Mouse (Mus musculus) hindbrain, embryonic 10.5 days (tissue): ENCODE measurements at regions not wholly inside any gene's neighbourhood (a gene's known extent, or its start where the extent isn't known, plus 50 kb on each side); places are given as distances from the start of the nearest gene placed in this dataset.

Experiments
- DNase-seq: peaks from one replicate; pipeline ENCODE4 v3.0.0-alpha.2; 2017; ENCODE audit warnings: low spot score
- H3K27ac ChIP-seq: fragments of 300-500 bp; sonication (generic); 2 replicates; pipeline ENCODE4 v1.5.1; 2016; ENCODE audit warnings: mild to moderate bottlenecking, moderate library complexity
- H3K27me3 ChIP-seq: fragments of 300-500 bp; sonication (generic); 2 replicates; pipeline ENCODE4 v1.6.1; 2016; ENCODE audit warnings: mild to moderate bottlenecking; ENCODE audit not compliant: poor library complexity, insufficient read depth, severe bottlenecking
- H3K36me3 ChIP-seq: fragments of 300-500 bp; sonication (generic); 2 replicates; pipeline ENCODE4 v1.6.1; 2016; ENCODE audit warnings: mild to moderate bottlenecking, moderate library complexity
- H3K4me1 ChIP-seq: fragments of 300-500 bp; sonication (generic); replicated peaks from 2 replicates; pipeline ENCODE4 v1.6.1; 2016; ENCODE audit warnings: mild to moderate bottlenecking
- H3K4me3 ChIP-seq: fragments of 300-500 bp; sonication (generic); 2 replicates; pipeline ENCODE4 v1.5.1; 2016; ENCODE audit warnings: mild to moderate bottlenecking, moderate library complexity
- H3K9me3 ChIP-seq: fragments of 300-500 bp; sonication (generic); 2 replicates; pipeline ENCODE4 v1.6.1; 2016; ENCODE audit warnings: mild to moderate bottlenecking, moderate library complexity
- WGBS: fragments of 180-500 bp; shearing (Covaris S2); methylation state at CpG from one replicate; pipeline ENCODE4 v1.1.7; 2016; 5-methylcytosine and 5-hydroxymethylcytosine counted together

- Histone ChIP-seq H3K36me3 (no peaks in the 10 kb centered on the region), H3K9me3 (no peaks in the 10 kb centered on the region), H3K27ac (no peak overlapping the region), H3K4me3 (no peak overlapping the region), H3K27me3 (no peaks in the 10 kb centered on the region), H3K4me1 (no peaks in the 10 kb centered on the region)
- 94% methylated on average over 1 of the region's 1 CpGs for WGBS
- no peak for DNase-seq
Observed at GRCm38 (mm10) chr4:106251430-106251829, 64.6 kb upstream of the Usp24 start.

GRCm38 (mm10) chr4:106252946-106253345, 63.1 kb upstream of the Usp24 start:
- no peaks in the 10 kb centered on the region for H3K4me1 ChIP-seq
- no peaks in the 10 kb centered on the region for H3K27me3 ChIP-seq
- H3K4me3 ChIP-seq: no peak overlapping the region
- H3K27ac ChIP-seq: no peak overlapping the region
- no peaks in the 10 kb centered on the region for H3K9me3 ChIP-seq
- WGBS: 94% methylated on average over 6 of the region's 6 CpGs
- no peak for DNase-seq
- H3K36me3 ChIP-seq: no peaks in the 10 kb centered on the region

- H3K36me3 ChIP-seq: no peaks in the 10 kb centered on the region
- no peaks in the 10 kb centered on the region for H3K4me1 ChIP-seq
- no peaks in the 10 kb centered on the region for H3K9me3 ChIP-seq
- 86% methylated on average over 3 of the region's 3 CpGs for WGBS
- H3K27me3 ChIP-seq: no peaks in the 10 kb centered on the region
- no peak for DNase-seq
- H3K27ac ChIP-seq: no peak overlapping the region
- H3K4me3 ChIP-seq: no peak overlapping the region
Observed at GRCm38 (mm10) chr4:106254761-106255475, 61.1 kb upstream of the Usp24 start.

GRCm38 (mm10) chr4:106255959-106256609, 59.9 kb upstream of the Usp24 start:
- Histone ChIP-seq H3K9me3 (no peaks in the 10 kb centered on the region), H3K4me1 (no peaks in the 10 kb centered on the region), H3K36me3 (no peaks in the 10 kb centered on the region), H3K27ac (no peak overlapping the region), H3K4me3 (no peak overlapping the region), H3K27me3 (no peaks in the 10 kb centered on the region)
- no peak for DNase-seq

GRCm38 (mm10) chr4:106261404-106261803, 54.6 kb upstream of the Usp24 start:
- Histone ChIP-seq H3K4me3 (no peak overlapping the region), H3K9me3 (no peaks in the 10 kb centered on the region), H3K27me3 (no peaks in the 10 kb centered on the region), H3K36me3 (no peaks in the 10 kb centered on the region), H3K4me1 (no peaks in the 10 kb centered on the region), H3K27ac (no peak overlapping the region)
- DNase-seq: no peak
- 80% methylated on average over 3 of the region's 3 CpGs for WGBS

- Histone ChIP-seq H3K36me3 (no peaks in the 10 kb centered on the region), H3K4me1 (no peaks in the 10 kb centered on the region), H3K9me3 (no peaks in the 10 kb centered on the region), H3K27ac (no peak overlapping the region), H3K27me3 (no peaks in the 10 kb centered on the region), H3K4me3 (no peak overlapping the region)
- no peak for DNase-seq
- WGBS: 83% methylated on average over 3 of the region's 3 CpGs
Observed at GRCm38 (mm10) chr4:106261901-106262560, 54.0 kb upstream of the Usp24 start.

- Histone ChIP-seq H3K27me3 (no peaks in the 10 kb centered on the region), H3K27ac (no peak overlapping the region), H3K4me1 (no peaks in the 10 kb centered on the region), H3K9me3 (no peaks in the 10 kb centered on the region), H3K36me3 (no peaks in the 10 kb centered on the region), H3K4me3 (no peak overlapping the region)
- no peak for DNase-seq
- 83% methylated on average over 9 of the region's 9 CpGs for whole genome bisulfite sequencing
Observed at GRCm38 (mm10) chr4:106262751-106263725, 53.0 kb upstream of the Usp24 start.
